Mouse (Mus musculus) hindbrain, postnatal 0 days (tissue): ENCODE data around the gene Abtb2. TPM values are rescaled to one million over a fixed set of nuclear protein-coding genes. Genes with fewer than 3 reads are reported as not detected.
A peak's percentile ranks its signal among the peaks of the same experiment; 100 is the strongest.

Source experiments
- ATAC-seq: fragments of 200-750 bp; cut with Nextera tagmentation; 2 replicates; pipeline ENCODE4 v1.8.0; 2017; ENCODE audit warnings: mild to moderate bottlenecking, moderate TSS enrichment, moderate library complexity
- DNase-seq: peaks from one replicate; pipeline ENCODE4 v3.0.0-alpha.2; 2015; ENCODE audit warnings: low spot score
- H3K27ac ChIP-seq: fragments of 300-500 bp; sonication (generic); 2 replicates; pipeline ENCODE4 v1.5.1; 2014; ENCODE audit warnings: mild to moderate bottlenecking
- H3K27me3 ChIP-seq: fragments of 300-500 bp; sonication (generic); 2 replicates; pipeline ENCODE4 v1.6.1; 2014; ENCODE audit warnings: low read length, mixed read lengths; ENCODE audit not compliant: insufficient read depth
- H3K36me3 ChIP-seq: fragments of 300-500 bp; sonication (generic); 2 replicates; pipeline ENCODE4 v1.6.1; 2014; ENCODE audit warnings: low read length, mixed read lengths; ENCODE audit not compliant: insufficient read depth
- H3K4me1 ChIP-seq: fragments of 300-500 bp; sonication (generic); 2 replicates; pipeline ENCODE4 v1.6.1; 2014; ENCODE audit warnings: antibody characterized with exemption, low read length, mixed read lengths; ENCODE audit not compliant: insufficient read depth
- H3K4me2 ChIP-seq: fragments of 300-500 bp; sonication (generic); 2 replicates; pipeline ENCODE4 v1.6.1; 2014; ENCODE audit warnings: low read depth, mild to moderate bottlenecking, low read length, moderate library complexity, mixed read lengths
- H3K4me3 ChIP-seq: fragments of 300-500 bp; sonication (generic); 2 replicates; pipeline ENCODE4 v1.5.1; 2014; ENCODE audit warnings: low read length
- H3K9ac ChIP-seq: fragments of 300-500 bp; sonication (generic); replicated peaks from 2 replicates; pipeline ENCODE4 v1.6.1; 2014; ENCODE audit warnings: mild to moderate bottlenecking, low read length, moderate library complexity, mixed read lengths
- H3K9me3 ChIP-seq: fragments of 300-500 bp; sonication (generic); 2 replicates; pipeline ENCODE4 v1.6.1; 2016; ENCODE audit warnings: low read length, mixed read lengths
- CTCF ChIP-seq: IDR thresholded peaks from 2 replicates; pipeline ENCODE4 v1.5.1; 2016; ENCODE audit warnings: antibody characterized with exemption, control low read depth, low read depth
- WGBS: fragments of 180-500 bp; shearing (Covaris S2); extraction: QIAGEN DNeasy Blood & Tissue Kit; methylation state at CpG from one replicate; pipeline ENCODE4 v1.1.7; 2014; 5-methylcytosine and 5-hydroxymethylcytosine counted together
- polyA plus RNA-seq: library from polyadenylated mRNA; unstranded; fragments of >200 nt; fragmentation: Nextera tagmentation; extraction: Ambion mirVana; gene quantifications from 2 replicates; pipeline ENCODE4 v1.2.1, GENCODE M21; 2015
- total RNA-seq: library from RNA; depleted of rRNA; stranded (reverse); fragments of >200 nt; gene quantifications from 2 replicates; pipeline ENCODE4 v1.2.3, GENCODE M21; 2014

Gene Abtb2
- total and polyA plus RNA-seq, 2 experiments from 2014 or later, result 11.7 to 45.9 TPM

DNA sequence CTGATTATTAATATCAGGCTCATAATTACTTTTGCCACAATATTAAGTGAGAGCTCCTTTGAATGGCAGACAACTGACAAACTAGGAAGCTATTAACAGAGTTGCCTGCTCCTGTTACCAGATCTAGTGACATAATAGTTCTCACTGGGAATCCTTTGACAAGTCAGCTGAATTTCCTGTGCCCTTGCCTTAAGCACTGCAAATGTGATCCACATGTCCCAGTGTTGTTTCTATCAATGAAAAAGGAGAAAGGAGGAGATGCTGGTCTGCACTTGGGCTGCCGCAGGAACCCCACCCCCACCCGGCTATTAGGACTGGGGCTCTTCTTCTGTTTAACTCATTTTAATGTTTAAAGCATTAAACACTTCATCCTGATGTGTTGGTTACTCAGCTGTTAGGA is 110.7 kb downstream of the Abtb2 start:
- H3K27ac ChIP-seq, result no peak overlapping the region
- H3K4me2 ChIP-seq, result no peak overlapping the region
- no peak overlapping the region for H3K9ac ChIP-seq
- no peaks in the 10 kb centered on the region for H3K9me3 ChIP-seq
- H3K36me3 ChIP-seq, result no peaks in the 10 kb centered on the region
- DNase-seq (no peak), ATAC-seq (no peak)
- 67% methylated on average over 2 of the region's 2 CpGs for WGBS
- H3K27me3 ChIP-seq, result no peaks in the 10 kb centered on the region
- no peak overlapping the region for H3K4me3 ChIP-seq
- TF ChIP-seq CTCF, result no peak
- peaks cover 5% of the 10 kb centered on the region for H3K4me1 ChIP-seq

GRCm38 (mm10) chr2:103677614-103678369 is 111.7 kb downstream of the Abtb2 start:
- Histone ChIP-seq H3K27ac (no peak overlapping the region), H3K27me3 (no peaks in the 10 kb centered on the region), H3K4me3 (no peak overlapping the region), H3K36me3 (no peaks in the 10 kb centered on the region), H3K4me1 (peaks cover 15% of the 10 kb centered on the region), H3K4me2 (no peak overlapping the region), H3K9me3 (no peaks in the 10 kb centered on the region), H3K9ac (no peak overlapping the region)
- 68% methylated on average over 7 of the region's 7 CpGs for WGBS
- ATAC-seq (0 out of 2 replicates have a peak, but pooled peaks have one; percentile 13), DNase-seq (peak; percentile 26)
- peak; percentile 24; the same call in 1 of the 2 replicates for TF ChIP-seq CTCF

- TF ChIP-seq CTCF, result no peak
- DNase-seq (no peak), ATAC-seq (no peak)
- no peak overlapping the region for H3K27ac ChIP-seq
- H3K9me3 ChIP-seq, result no peaks in the 10 kb centered on the region
- no peak overlapping the region for H3K4me3 ChIP-seq
- H3K4me2 ChIP-seq, result no peak overlapping the region
- no peak overlapping the region for H3K9ac ChIP-seq
- H3K4me1 ChIP-seq, result peaks cover 20% of the 10 kb centered on the region
- 89% methylated on average over 6 of the region's 6 CpGs for WGBS
- H3K27me3 ChIP-seq, result no peaks in the 10 kb centered on the region
- H3K36me3 ChIP-seq, result no peaks in the 10 kb centered on the region
These were observed 112.3 kb downstream of the Abtb2 start for GRCm38 (mm10) chr2:103678433-103678832.

GRCm38 (mm10) chr2:103680364-103681110 is 114.4 kb downstream of the Abtb2 start:
- no peak overlapping the region for H3K9ac ChIP-seq
- H3K36me3 ChIP-seq, result no peaks in the 10 kb centered on the region
- H3K4me1 ChIP-seq, result peaks cover 20% of the 10 kb centered on the region
- H3K4me3 ChIP-seq, result no peak overlapping the region
- ATAC-seq (no peak), DNase-seq (no peak)
- 67% methylated on average over 9 of the region's 9 CpGs for WGBS
- H3K27me3 ChIP-seq, result no peaks in the 10 kb centered on the region
- no peak for TF ChIP-seq CTCF
- H3K27ac ChIP-seq, result no peak overlapping the region
- no peak overlapping the region for H3K4me2 ChIP-seq
- H3K9me3 ChIP-seq, result no peaks in the 10 kb centered on the region

- no peak for ATAC-seq
- no peak overlapping the region for H3K4me2 ChIP-seq
These were observed 115.0 kb downstream of the Abtb2 start for GRCm38 (mm10) chr2:103681149-103681548.

DNA sequence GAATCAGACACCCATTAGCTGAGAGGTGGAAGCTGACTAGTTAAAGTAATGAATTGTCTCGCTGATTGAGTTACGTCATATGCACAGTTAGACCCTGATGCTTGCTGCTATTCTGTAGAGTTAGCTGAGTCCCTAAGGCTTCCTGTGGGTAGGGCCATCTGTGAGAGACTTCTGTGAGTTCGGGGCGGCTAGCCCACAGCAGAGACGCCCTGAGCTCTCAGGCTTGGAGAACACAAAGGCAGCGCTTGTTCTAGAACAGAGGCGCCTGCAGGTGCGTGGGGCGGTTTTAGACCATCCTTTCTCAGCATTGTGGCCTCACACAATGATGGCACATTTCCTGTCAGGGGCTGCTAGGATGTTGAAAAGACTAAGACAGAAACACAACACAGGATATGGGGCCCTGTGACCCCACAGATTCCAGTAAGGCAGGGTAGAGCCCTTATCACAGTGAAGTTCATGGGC is 116.2 kb downstream of the Abtb2 start:
- Histone ChIP-seq H3K27ac (peak overlapping the region; percentile 37; the same call in 1 of the 2 replicates), H3K9me3 (no peaks in the 10 kb centered on the region), H3K4me2 (no peak overlapping the region), H3K4me3 (no peak overlapping the region), H3K36me3 (no peaks in the 10 kb centered on the region), H3K27me3 (no peaks in the 10 kb centered on the region), H3K4me1 (peaks cover 18% of the 10 kb centered on the region), H3K9ac (no peak overlapping the region)
- DNase-seq, result no peak
- 63% methylated on average over 9 of the region's 9 CpGs for WGBS
- no peak for ATAC-seq
- no peak for TF ChIP-seq CTCF

More at GRCm38 (mm10) chr2:103681149-103681548, 115.0 kb downstream of the Abtb2 start:
- H3K9ac ChIP-seq, result no peak overlapping the region
- no peak for TF ChIP-seq CTCF
- 50% methylated on average over 5 of the region's 5 CpGs for WGBS
- H3K9me3 ChIP-seq, result no peaks in the 10 kb centered on the region
- H3K4me3 ChIP-seq, result no peak overlapping the region
- peaks cover 20% of the 10 kb centered on the region for H3K4me1 ChIP-seq
- H3K36me3 ChIP-seq, result no peaks in the 10 kb centered on the region
- H3K27ac ChIP-seq, result no peak overlapping the region
- H3K27me3 ChIP-seq, result no peaks in the 10 kb centered on the region
- no peak for DNase-seq
